Mouse (Mus musculus): Measurements from ENCODE around the gene Ankrd55. TPM values are rescaled to one million over a fixed set of nuclear protein-coding genes. Genes with fewer than 3 reads are reported as not detected.
"Not testable (repeated sequence)": the region's sequence is repeated elsewhere in the genome, so short reads cannot be mapped to it uniquely, and the experiment has no call there.

Gene Ankrd55
- polyA plus RNA-seq, 1 experiment from 2014 or later, result 0.07 TPM

GRCm38 (mm10) chr13:112416410-112417162 is 128.3 kb downstream of the Ankrd55 start:
- Histone ChIP-seq H3K4me3 (no peak overlapping the region), H3K36me3 (no peaks in the 10 kb centered on the region), H3K9ac (no peak overlapping the region), H3K4me1 (peaks cover 26% of the 10 kb centered on the region), H3K27ac (replicated peaks) (peak overlapping the region; percentile 70), H3K9me3 (no peaks in the 10 kb centered on the region), H3K4me2 (peak overlapping the region; percentile 32), H3K27me3 (replicated peaks) (no peaks in the 10 kb centered on the region)
- no peak for ATAC-seq (ENCODE audit: extremely low read depth, insufficient number of reproducible peaks, low FRiP score, low TSS enrichment)
- WGBS, result 25% methylated on average over 8 of the region's 8 CpGs

GRCm38 (mm10) chr13:112417163-112417523 is 128.9 kb downstream of the Ankrd55 start:
- WGBS, result 33% methylated on average over 4 of the region's 4 CpGs
- ATAC-seq (ENCODE audit: extremely low read depth, insufficient number of reproducible peaks, low FRiP score, low TSS enrichment), result no peak
- H3K9me3 ChIP-seq, result no peaks in the 10 kb centered on the region
- no peaks in the 10 kb centered on the region for H3K36me3 ChIP-seq
- H3K4me1 ChIP-seq, result peaks cover 28% of the 10 kb centered on the region
- no peak overlapping the region for H3K4me3 ChIP-seq
- peak overlapping the region; percentile 32 for H3K4me2 ChIP-seq
- no peak overlapping the region for H3K9ac ChIP-seq
- H3K27ac ChIP-seq (replicated peaks), result peak overlapping the region; percentile 70
- no peaks in the 10 kb centered on the region for H3K27me3 ChIP-seq (replicated peaks)

- no peak for ATAC-seq (ENCODE audit: extremely low read depth, insufficient number of reproducible peaks, low FRiP score, low TSS enrichment)
- WGBS, result 57% methylated on average over 2 of the region's 2 CpGs
- Histone ChIP-seq H3K4me2 (no peak overlapping the region), H3K27ac (replicated peaks) (no peak overlapping the region), H3K27me3 (replicated peaks) (no peaks in the 10 kb centered on the region), H3K4me1 (peaks cover 30% of the 10 kb centered on the region), H3K9me3 (no peaks in the 10 kb centered on the region), H3K36me3 (no peaks in the 10 kb centered on the region), H3K9ac (no peak overlapping the region), H3K4me3 (no peak overlapping the region)
Observed at GRCm38 (mm10) chr13:112417861-112418423, 129.7 kb downstream of the Ankrd55 start.

- Histone ChIP-seq H3K27ac (replicated peaks) (no peak overlapping the region), H3K4me1 (peaks cover 30% of the 10 kb centered on the region), H3K9ac (no peak overlapping the region), H3K9me3 (no peaks in the 10 kb centered on the region), H3K4me3 (no peak overlapping the region), H3K36me3 (no peaks in the 10 kb centered on the region), H3K27me3 (replicated peaks) (no peaks in the 10 kb centered on the region), H3K4me2 (no peak overlapping the region)
- WGBS, result 87% methylated on average over 4 of the region's 4 CpGs
- no peak for ATAC-seq (ENCODE audit: extremely low read depth, insufficient number of reproducible peaks, low FRiP score, low TSS enrichment)
Observed at GRCm38 (mm10) chr13:112418595-112418994, 130.3 kb downstream of the Ankrd55 start.

- peak overlapping the region; percentile 87 for H3K27ac ChIP-seq (replicated peaks)
- WGBS, result 63% methylated on average over 2 of the region's 2 CpGs
- no peaks in the 10 kb centered on the region for H3K36me3 ChIP-seq
- H3K9me3 ChIP-seq, result no peaks in the 10 kb centered on the region
- ATAC-seq (ENCODE audit: extremely low read depth, insufficient number of reproducible peaks, low FRiP score, low TSS enrichment), result no peak
- peak overlapping the region; percentile 53 for H3K4me2 ChIP-seq
- no peaks in the 10 kb centered on the region for H3K27me3 ChIP-seq (replicated peaks)
- no peak overlapping the region for H3K9ac ChIP-seq
- H3K4me3 ChIP-seq, result no peak overlapping the region
- peaks cover 36% of the 10 kb centered on the region for H3K4me1 ChIP-seq
Observed at GRCm38 (mm10) chr13:112424212-112424611, 136.0 kb downstream of the Ankrd55 start.

- Histone ChIP-seq H3K36me3 (no peaks in the 10 kb centered on the region), H3K4me3 (no peak overlapping the region), H3K27ac (replicated peaks) (peak overlapping the region; percentile 87), H3K4me2 (peak overlapping the region; percentile 53), H3K4me1 (peaks cover 36% of the 10 kb centered on the region), H3K9ac (no peak overlapping the region), H3K9me3 (no peaks in the 10 kb centered on the region), H3K27me3 (replicated peaks) (no peaks in the 10 kb centered on the region)
- no peak for ATAC-seq (ENCODE audit: extremely low read depth, insufficient number of reproducible peaks, low FRiP score, low TSS enrichment)
- WGBS, result 25% methylated on average over 7 of the region's 7 CpGs
Observed at GRCm38 (mm10) chr13:112424635-112425034, 136.4 kb downstream of the Ankrd55 start.

- peak; percentile 62; the same call in 1 of the 2 replicates for ATAC-seq (ENCODE audit: extremely low read depth, insufficient number of reproducible peaks, low FRiP score, low TSS enrichment)
- peak overlapping the region; percentile 87 for H3K27ac ChIP-seq (replicated peaks)
- H3K27me3 ChIP-seq (replicated peaks), result no peaks in the 10 kb centered on the region
- peak overlapping the region; percentile 53 for H3K4me2 ChIP-seq
- H3K4me3 ChIP-seq, result no peak overlapping the region
- H3K4me1 ChIP-seq, result peaks cover 36% of the 10 kb centered on the region
- peak overlapping the region; percentile 4; the same call in 1 of the 2 replicates for H3K9ac ChIP-seq
- 23% methylated on average over 8 of the region's 8 CpGs for WGBS
- no peaks in the 10 kb centered on the region for H3K36me3 ChIP-seq
- H3K9me3 ChIP-seq, result no peaks in the 10 kb centered on the region
Observed at GRCm38 (mm10) chr13:112425181-112425654, 137.0 kb downstream of the Ankrd55 start.

GRCm38 (mm10) chr13:112426265-112427135 is 138.2 kb downstream of the Ankrd55 start:
- Histone ChIP-seq H3K36me3 (no peaks in the 10 kb centered on the region), H3K4me1 (peaks cover 36% of the 10 kb centered on the region), H3K9me3 (no peaks in the 10 kb centered on the region), H3K27me3 (replicated peaks) (no peaks in the 10 kb centered on the region), H3K4me2 (peak overlapping the region; percentile 24), H3K9ac (peak overlapping the region; percentile 69), H3K27ac (replicated peaks) (peak overlapping the region; percentile 87), H3K4me3 (no peak overlapping the region)
- WGBS, result 33% methylated on average over 13 of the region's 13 CpGs
- ATAC-seq (ENCODE audit: extremely low read depth, insufficient number of reproducible peaks, low FRiP score, low TSS enrichment), result no peak

GRCm38 (mm10) chr13:112427136-112427470 is 138.9 kb downstream of the Ankrd55 start:
- not testable (repeated sequence) for ATAC-seq (ENCODE audit: extremely low read depth, insufficient number of reproducible peaks, low FRiP score, low TSS enrichment); H3K36me3 ChIP-seq; H3K9me3 ChIP-seq; H3K27me3 ChIP-seq (replicated peaks); H3K4me3 ChIP-seq; H3K9ac ChIP-seq; H3K4me2 ChIP-seq
- Histone ChIP-seq H3K4me1 (peaks cover 35% of the 10 kb centered on the region), H3K27ac (replicated peaks) (peak overlapping the region; percentile 87; the same call in 1 of the 2 replicates)
- WGBS, result 77% methylated on average over 4 of the region's 4 CpGs

GRCm38 (mm10) chr13:112427521-112427920 is 139.3 kb downstream of the Ankrd55 start:
- H3K4me1 ChIP-seq, result peaks cover 33% of the 10 kb centered on the region
- no peak for ATAC-seq (ENCODE audit: extremely low read depth, insufficient number of reproducible peaks, low FRiP score, low TSS enrichment)
- H3K27ac ChIP-seq (replicated peaks), result no peak overlapping the region
- H3K27me3 ChIP-seq (replicated peaks), result no peaks in the 10 kb centered on the region
- no peak overlapping the region for H3K4me3 ChIP-seq
- no peak overlapping the region for H3K9ac ChIP-seq
- H3K4me2 ChIP-seq, result no peak overlapping the region
- 94% methylated on average over 15 of the region's 15 CpGs for WGBS
- no peaks in the 10 kb centered on the region for H3K36me3 ChIP-seq
- H3K9me3 ChIP-seq, result no peaks in the 10 kb centered on the region

- no peak overlapping the region for H3K4me2 ChIP-seq
- H3K4me1 ChIP-seq, result peaks cover 26% of the 10 kb centered on the region
- ATAC-seq (ENCODE audit: extremely low read depth, insufficient number of reproducible peaks, low FRiP score, low TSS enrichment), result no peak
- no peaks in the 10 kb centered on the region for H3K27me3 ChIP-seq (replicated peaks)
- 46% methylated on average over 5 of the region's 5 CpGs for WGBS
- no peaks in the 10 kb centered on the region for H3K9me3 ChIP-seq
- no peak overlapping the region for H3K9ac ChIP-seq
- H3K4me3 ChIP-seq, result no peak overlapping the region
- no peaks in the 10 kb centered on the region for H3K36me3 ChIP-seq
- H3K27ac ChIP-seq (replicated peaks), result peak overlapping the region; percentile 5; the same call in 1 of the 2 replicates
Observed at GRCm38 (mm10) chr13:112433271-112433670, 145.0 kb downstream of the Ankrd55 start.

All from heart, embryonic 13.5 days (tissue).